Mouse (Mus musculus): ENCODE measurements around the gene Tomm20. TPM values are rescaled to one million over a fixed set of nuclear protein-coding genes. Genes with fewer than 3 reads are reported as not detected.

The Tomm20 gene
- total and polyA plus RNA-seq, 2 experiments = 22.6 to 233 TPM

GRCm38 (mm10) chr8:126920845-126921244 lies 24.8 kb downstream of the Tomm20 start:
- H3K9ac ChIP-seq (ENCODE audit: low read depth, low read length) = peak overlapping the region; percentile 19; the same call in 1 of the 2 replicates
- 8% methylated on average over 3 of the region's 3 CpGs for WGBS
- no peaks in the 10 kb centered on the region for H3K36me3 ChIP-seq (ENCODE audit: control insufficient read depth, insufficient read depth, low read length)
- DNase-seq (ENCODE audit: extremely low read depth, low read depth, low spot score) = peak; percentile 88
- H3K27ac ChIP-seq (replicated peaks; ENCODE audit: insufficient read depth, low read depth, low read length) = peak overlapping the region; percentile 14
- H3K4me1 ChIP-seq (ENCODE audit: control insufficient read depth, insufficient read depth, low read length) = peaks cover 7% of the 10 kb centered on the region
- no peaks in the 10 kb centered on the region for H3K79me2 ChIP-seq (ENCODE audit: control insufficient read depth, insufficient read depth, low read length)
- H3K27me3 ChIP-seq (ENCODE audit: control insufficient read depth, insufficient read depth, low read length) = no peaks in the 10 kb centered on the region
- TF ChIP-seq POLR2A (IDR thresholded peaks at IDR 0.05; ENCODE audit: extremely low read depth, insufficient read depth, low read length) = no peak
- TF ChIP-seq CTCF (IDR thresholded peaks at IDR 0.05; ENCODE audit: low read depth, low read length) = peak; percentile 95
- no peak overlapping the region for H3K4me3 ChIP-seq (ENCODE audit: insufficient read depth, low read depth, low read length)

- WGBS = 69% methylated on average over 6 of the region's 6 CpGs
- Histone ChIP-seq H3K79me2 (ENCODE audit: control insufficient read depth, insufficient read depth, low read length) (no peaks in the 10 kb centered on the region), H3K27me3 (ENCODE audit: control insufficient read depth, insufficient read depth, low read length) (no peaks in the 10 kb centered on the region), H3K27ac (replicated peaks; ENCODE audit: insufficient read depth, low read depth, low read length) (peak overlapping the region; percentile 14), H3K9ac (ENCODE audit: low read depth, low read length) (no peak overlapping the region; the same call in 1 of the 2 replicates), H3K4me3 (ENCODE audit: insufficient read depth, low read depth, low read length) (no peak overlapping the region), H3K36me3 (ENCODE audit: control insufficient read depth, insufficient read depth, low read length) (no peaks in the 10 kb centered on the region), H3K4me1 (ENCODE audit: control insufficient read depth, insufficient read depth, low read length) (peaks cover 7% of the 10 kb centered on the region)
- no peak for DNase-seq (ENCODE audit: extremely low read depth, low read depth, low spot score)
- TF ChIP-seq CTCF (IDR thresholded peaks at IDR 0.05; ENCODE audit: low read depth, low read length) (no peak), POLR2A (IDR thresholded peaks at IDR 0.05; ENCODE audit: extremely low read depth, insufficient read depth, low read length) (no peak)
Measured at GRCm38 (mm10) chr8:126920386-126920785, 25.3 kb downstream of the Tomm20 start.

- Histone ChIP-seq H3K36me3 (ENCODE audit: control insufficient read depth, insufficient read depth, low read length) (no peaks in the 10 kb centered on the region), H3K9ac (ENCODE audit: low read depth, low read length) (no peak overlapping the region), H3K27me3 (ENCODE audit: control insufficient read depth, insufficient read depth, low read length) (no peaks in the 10 kb centered on the region), H3K4me3 (ENCODE audit: insufficient read depth, low read depth, low read length) (no peak overlapping the region), H3K4me1 (ENCODE audit: control insufficient read depth, insufficient read depth, low read length) (peaks cover 7% of the 10 kb centered on the region), H3K79me2 (ENCODE audit: control insufficient read depth, insufficient read depth, low read length) (no peaks in the 10 kb centered on the region), H3K27ac (replicated peaks; ENCODE audit: insufficient read depth, low read depth, low read length) (no peak overlapping the region)
- 92% methylated on average over 5 of the region's 5 CpGs for WGBS
- no peak for DNase-seq (ENCODE audit: extremely low read depth, low read depth, low spot score)
- TF ChIP-seq POLR2A (IDR thresholded peaks at IDR 0.05; ENCODE audit: extremely low read depth, insufficient read depth, low read length) = no peak
- no peak for TF ChIP-seq CTCF (IDR thresholded peaks at IDR 0.05; ENCODE audit: low read depth, low read length)
Measured at GRCm38 (mm10) chr8:126919703-126920102, 25.9 kb downstream of the Tomm20 start.

GRCm38 (mm10) chr8:126919255-126919654 lies 26.4 kb downstream of the Tomm20 start:
- H3K4me3 ChIP-seq (ENCODE audit: insufficient read depth, low read depth, low read length) = no peak overlapping the region
- no peak overlapping the region for H3K9ac ChIP-seq (ENCODE audit: low read depth, low read length)
- no peak for DNase-seq (ENCODE audit: extremely low read depth, low read depth, low spot score)
- TF ChIP-seq POLR2A (IDR thresholded peaks at IDR 0.05; ENCODE audit: extremely low read depth, insufficient read depth, low read length) (no peak), CTCF (IDR thresholded peaks at IDR 0.05; ENCODE audit: low read depth, low read length) (no peak)
- H3K36me3 ChIP-seq (ENCODE audit: control insufficient read depth, insufficient read depth, low read length) = no peaks in the 10 kb centered on the region
- no peaks in the 10 kb centered on the region for H3K27me3 ChIP-seq (ENCODE audit: control insufficient read depth, insufficient read depth, low read length)
- 93% methylated on average over 2 of the region's 2 CpGs for WGBS
- peaks cover 7% of the 10 kb centered on the region for H3K4me1 ChIP-seq (ENCODE audit: control insufficient read depth, insufficient read depth, low read length)
- H3K79me2 ChIP-seq (ENCODE audit: control insufficient read depth, insufficient read depth, low read length) = no peaks in the 10 kb centered on the region
- no peak overlapping the region for H3K27ac ChIP-seq (replicated peaks; ENCODE audit: insufficient read depth, low read depth, low read length)

DNA sequence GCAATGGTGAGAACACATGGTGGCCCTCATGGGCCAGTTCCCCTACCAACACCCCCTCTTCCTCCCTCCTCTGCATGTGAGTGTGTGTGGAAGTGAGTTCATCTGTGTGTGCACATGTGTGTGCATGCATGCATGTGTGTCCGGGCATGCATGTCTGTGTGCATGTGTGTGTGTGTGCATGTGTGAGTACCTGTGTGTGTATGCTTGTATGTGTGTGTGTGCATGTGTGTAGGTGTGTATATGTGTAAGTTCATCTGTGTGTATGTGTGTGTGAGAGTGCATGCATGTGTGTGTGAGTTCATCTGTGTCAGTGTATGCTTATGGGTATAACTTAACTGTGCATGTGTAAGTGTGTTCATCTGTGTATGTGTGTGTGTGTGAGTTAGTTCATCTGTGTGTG lies 27.3 kb downstream of the Tomm20 start:
- Histone ChIP-seq H3K36me3 (ENCODE audit: control insufficient read depth, insufficient read depth, low read length) (no peaks in the 10 kb centered on the region), H3K27ac (replicated peaks; ENCODE audit: insufficient read depth, low read depth, low read length) (no peak overlapping the region), H3K9ac (ENCODE audit: low read depth, low read length) (no peak overlapping the region), H3K4me1 (ENCODE audit: control insufficient read depth, insufficient read depth, low read length) (peaks cover 7% of the 10 kb centered on the region), H3K27me3 (ENCODE audit: control insufficient read depth, insufficient read depth, low read length) (no peaks in the 10 kb centered on the region), H3K79me2 (ENCODE audit: control insufficient read depth, insufficient read depth, low read length) (no peaks in the 10 kb centered on the region), H3K4me3 (ENCODE audit: insufficient read depth, low read depth, low read length) (no peak overlapping the region)
- TF ChIP-seq CTCF (IDR thresholded peaks at IDR 0.05; ENCODE audit: low read depth, low read length) (no peak), POLR2A (IDR thresholded peaks at IDR 0.05; ENCODE audit: extremely low read depth, insufficient read depth, low read length) (no peak)
- DNase-seq (ENCODE audit: extremely low read depth, low read depth, low spot score) = no peak
- 100% methylated on average over 1 of the region's 1 CpGs for WGBS

- Histone ChIP-seq H3K9ac (ENCODE audit: low read depth, low read length) (no peak overlapping the region), H3K36me3 (ENCODE audit: control insufficient read depth, insufficient read depth, low read length) (no peaks in the 10 kb centered on the region), H3K79me2 (ENCODE audit: control insufficient read depth, insufficient read depth, low read length) (no peaks in the 10 kb centered on the region), H3K27ac (replicated peaks; ENCODE audit: insufficient read depth, low read depth, low read length) (no peak overlapping the region), H3K4me3 (ENCODE audit: insufficient read depth, low read depth, low read length) (no peak overlapping the region), H3K4me1 (ENCODE audit: control insufficient read depth, insufficient read depth, low read length) (peaks cover 7% of the 10 kb centered on the region), H3K27me3 (ENCODE audit: control insufficient read depth, insufficient read depth, low read length) (no peaks in the 10 kb centered on the region)
- no peak for TF ChIP-seq CTCF (IDR thresholded peaks at IDR 0.05; ENCODE audit: low read depth, low read length)
- no peak for TF ChIP-seq POLR2A (IDR thresholded peaks at IDR 0.05; ENCODE audit: extremely low read depth, insufficient read depth, low read length)
- 52% methylated on average over 6 of the region's 6 CpGs for WGBS
- peak; percentile 46 for DNase-seq (ENCODE audit: extremely low read depth, low read depth, low spot score)
Measured at GRCm38 (mm10) chr8:126917179-126917905, 28.3 kb downstream of the Tomm20 start.
